Mouse (Mus musculus) c-Kit-negative CD71-positive TER-119-positive erythroid progenitor cells, embryonic 14.5 days (primary cell): ENCODE data around the gene Xrn2.

ENCODE experiments used
- DNase-seq: peaks from one replicate; pipeline ENCODE4 v3.0.0-alpha.2; 2013; ENCODE audit warnings: low read depth, low spot score

Xrn2 gene

GRCm38 (mm10) chr2:147053229-147053892 lies 40.6 kb downstream of the Xrn2 start:
- no peak for DNase-seq

- DNase-seq: no peak
These were observed 54.9 kb downstream of the Xrn2 start for GRCm38 (mm10) chr2:147067480-147068246.

GRCm38 (mm10) chr2:147069077-147069476 lies 56.3 kb downstream of the Xrn2 start:
- DNase-seq: no peak

GRCm38 (mm10) chr2:147070305-147070704 lies 57.5 kb downstream of the Xrn2 start:
- no peak for DNase-seq

GRCm38 (mm10) chr2:147073962-147074361 lies 61.2 kb downstream of the Xrn2 start:
- no peak for DNase-seq

GRCm38 (mm10) chr2:147074399-147074798 lies 61.6 kb downstream of the Xrn2 start:
- no peak for DNase-seq

GRCm38 (mm10) chr2:147082391-147082790 lies 69.6 kb downstream of the Xrn2 start:
- DNase-seq: no peak

- DNase-seq: no peak
These were observed 70.9 kb downstream of the Xrn2 start for GRCm38 (mm10) chr2:147083471-147084365.

GRCm38 (mm10) chr2:147084366-147085071 lies 71.7 kb downstream of the Xrn2 start:
- DNase-seq: no peak

GRCm38 (mm10) chr2:147085072-147085870 lies 72.5 kb downstream of the Xrn2 start, which contains the start of gene Nkx2-4:
Nkx2-4 (minus strand) TSS chr2:147085445.
- no peak for DNase-seq

- DNase-seq: no peak
These were observed 73.1 kb downstream of the Xrn2 start for GRCm38 (mm10) chr2:147085937-147086336.

GRCm38 (mm10) chr2:147086441-147086840 lies 73.6 kb downstream of the Xrn2 start:
- no peak for DNase-seq

- DNase-seq: no peak
These were observed 106.9 kb downstream of the Xrn2 start for GRCm38 (mm10) chr2:147119736-147120135.

GRCm38 (mm10) chr2:147127366-147127765 lies 114.6 kb downstream of the Xrn2 start:
- DNase-seq: no peak
